Mouse (Mus musculus): ENCODE measurements around the gene Gm49601.

Gm49601 gene

DNA sequence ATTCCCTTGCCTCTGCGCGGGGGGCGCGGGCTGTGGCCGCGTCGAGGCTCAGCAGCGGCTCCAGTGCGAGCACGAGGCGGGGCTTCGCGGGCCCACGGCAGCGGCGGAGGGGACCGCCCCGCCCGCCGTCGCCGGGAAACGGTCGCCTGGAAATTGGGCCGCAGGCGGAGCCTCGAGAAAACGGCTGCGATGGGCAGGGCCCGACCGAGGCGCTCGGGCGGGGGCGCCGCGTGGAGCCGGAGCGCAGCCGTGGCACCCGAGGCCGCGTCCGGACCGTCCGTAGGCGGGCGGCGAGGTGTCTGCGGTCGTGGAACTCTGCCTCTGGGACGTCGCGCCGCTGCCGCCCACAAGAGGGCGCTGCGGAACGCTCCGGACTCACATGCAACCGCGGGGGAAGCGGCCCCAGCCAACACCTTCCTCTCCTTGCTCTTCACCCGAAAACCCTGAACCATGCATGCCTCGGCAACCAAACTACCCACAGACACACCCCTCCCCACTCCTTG, at the start of gene Gm49601:
Gm49601 (minus strand) TSS at position 52 of the 503 bp plus-strand sequence.
- DNase-seq (ENCODE audit: low spot score in 2 of 2) = peak; percentile 80 to 91

DNA sequence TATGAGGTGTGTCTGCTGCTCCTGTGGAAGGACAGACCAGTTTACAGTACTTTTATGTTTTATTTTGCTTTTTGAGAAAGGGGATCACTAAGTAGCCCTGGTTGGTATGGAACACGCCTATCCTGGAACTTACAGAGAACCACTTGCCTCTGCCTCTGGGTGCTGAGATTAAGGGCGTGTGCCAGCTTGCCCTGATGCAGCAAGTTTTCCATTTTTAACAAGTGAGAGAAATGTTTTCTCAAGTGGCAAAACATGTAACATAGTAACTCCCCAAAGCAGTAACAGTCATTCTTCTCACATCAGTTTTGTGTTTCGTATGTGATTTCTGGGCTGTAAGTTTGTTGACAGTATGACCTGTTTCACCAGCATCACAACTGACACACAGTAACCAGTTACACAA, 46.8 kb upstream of the Gm49601 start:
- no peak for DNase-seq (ENCODE audit: low spot score in 2 of 2)

DNA sequence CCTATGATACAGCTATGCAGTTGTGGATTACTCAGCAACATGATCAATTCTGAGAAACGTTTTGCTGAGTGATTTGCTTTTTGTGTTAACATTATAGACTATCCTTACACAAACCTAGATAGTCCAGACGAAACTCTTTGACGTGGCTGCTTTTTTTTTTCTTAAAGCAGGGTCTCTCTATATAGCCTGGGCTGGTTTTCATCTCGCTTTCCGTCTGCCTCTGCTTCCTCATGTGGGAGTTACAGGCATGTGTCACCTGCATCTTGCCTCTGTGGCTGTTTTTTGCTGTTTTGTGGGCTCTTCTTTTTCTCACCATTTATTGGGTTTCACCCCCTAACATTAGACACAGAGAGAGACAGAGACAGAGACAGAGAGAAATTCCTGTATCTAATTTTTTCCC, 45.8 kb upstream of the Gm49601 start:
- no peak for DNase-seq (ENCODE audit: low spot score in 2 of 2)

DNA sequence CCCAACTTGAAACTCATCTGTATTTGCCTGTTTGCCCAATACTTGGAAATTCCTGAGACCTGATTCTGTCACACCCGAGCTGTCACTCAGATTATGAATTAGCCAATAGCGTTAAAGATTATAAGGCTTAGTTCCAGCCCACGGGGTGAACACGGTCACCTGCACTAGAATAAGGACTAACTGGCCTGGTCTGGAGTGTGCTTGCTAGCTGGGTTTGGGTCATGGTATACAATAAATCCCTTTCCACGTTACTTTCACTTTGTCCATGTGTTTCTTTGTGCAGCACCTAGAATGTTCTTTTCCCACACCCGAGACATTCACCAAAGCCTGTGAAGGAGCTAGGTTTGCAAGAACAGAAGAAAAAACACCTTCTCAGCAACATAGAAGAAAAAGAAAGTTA, 43.7 kb upstream of the Gm49601 start:
- no peak for DNase-seq (ENCODE audit: low spot score in 2 of 2)

DNA sequence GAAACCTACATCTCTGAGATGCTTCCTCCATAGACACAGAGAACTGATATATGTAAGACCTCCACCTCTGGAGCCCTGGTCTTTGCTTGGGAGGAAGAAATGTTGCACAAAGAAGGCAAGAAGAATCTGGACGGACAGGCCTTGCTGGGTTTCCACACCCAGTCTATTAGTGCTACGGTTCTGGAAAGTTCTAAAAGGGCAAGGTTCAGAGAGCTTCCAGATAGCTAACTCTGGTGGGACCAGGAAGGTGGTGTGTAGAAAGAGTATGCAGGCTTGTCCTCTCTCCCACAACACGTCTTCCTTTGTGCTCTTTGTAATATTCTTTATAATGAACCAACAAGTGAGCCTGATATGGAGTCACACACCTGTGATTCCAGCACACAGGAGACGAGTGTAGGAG, 32.4 kb upstream of the Gm49601 start:
- no peak for DNase-seq (ENCODE audit: low spot score in 2 of 2)

DNA sequence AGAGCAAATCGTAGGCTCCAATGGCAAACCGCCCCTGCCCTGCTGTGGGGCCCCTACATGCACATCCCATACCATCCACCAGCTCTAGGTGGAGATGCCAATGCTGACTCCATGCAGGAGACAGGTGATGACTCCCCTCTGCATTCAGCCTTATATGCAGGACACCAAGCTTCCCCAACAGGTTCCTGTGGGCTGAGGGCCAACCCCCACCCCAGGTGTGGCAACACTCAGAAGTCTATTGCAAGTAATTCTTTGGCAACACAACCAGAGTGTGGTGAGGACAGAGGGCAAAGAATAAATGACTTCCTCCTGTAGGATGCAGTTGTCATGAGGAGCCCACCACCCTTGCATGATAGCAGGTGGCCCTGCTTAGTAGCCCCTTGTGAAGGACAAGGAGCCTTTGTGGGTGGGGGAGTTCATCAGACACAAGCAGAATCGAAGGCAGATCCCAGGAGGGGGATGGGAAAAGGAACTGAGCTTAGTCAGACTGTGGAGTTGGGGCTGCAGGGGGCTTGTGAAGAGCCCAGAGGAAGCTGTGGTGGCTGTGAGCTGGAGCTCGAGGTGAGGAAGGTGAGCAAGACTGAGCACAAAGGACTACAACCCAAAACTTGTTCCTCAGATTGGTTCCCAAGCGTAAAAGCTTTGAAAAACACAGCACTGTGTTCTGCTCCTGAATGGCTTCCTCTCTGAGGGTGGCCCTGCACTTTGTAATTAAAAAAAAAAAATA, 29.3 kb upstream of the Gm49601 start:
- no peak for DNase-seq (ENCODE audit: low spot score in 2 of 2)

DNA sequence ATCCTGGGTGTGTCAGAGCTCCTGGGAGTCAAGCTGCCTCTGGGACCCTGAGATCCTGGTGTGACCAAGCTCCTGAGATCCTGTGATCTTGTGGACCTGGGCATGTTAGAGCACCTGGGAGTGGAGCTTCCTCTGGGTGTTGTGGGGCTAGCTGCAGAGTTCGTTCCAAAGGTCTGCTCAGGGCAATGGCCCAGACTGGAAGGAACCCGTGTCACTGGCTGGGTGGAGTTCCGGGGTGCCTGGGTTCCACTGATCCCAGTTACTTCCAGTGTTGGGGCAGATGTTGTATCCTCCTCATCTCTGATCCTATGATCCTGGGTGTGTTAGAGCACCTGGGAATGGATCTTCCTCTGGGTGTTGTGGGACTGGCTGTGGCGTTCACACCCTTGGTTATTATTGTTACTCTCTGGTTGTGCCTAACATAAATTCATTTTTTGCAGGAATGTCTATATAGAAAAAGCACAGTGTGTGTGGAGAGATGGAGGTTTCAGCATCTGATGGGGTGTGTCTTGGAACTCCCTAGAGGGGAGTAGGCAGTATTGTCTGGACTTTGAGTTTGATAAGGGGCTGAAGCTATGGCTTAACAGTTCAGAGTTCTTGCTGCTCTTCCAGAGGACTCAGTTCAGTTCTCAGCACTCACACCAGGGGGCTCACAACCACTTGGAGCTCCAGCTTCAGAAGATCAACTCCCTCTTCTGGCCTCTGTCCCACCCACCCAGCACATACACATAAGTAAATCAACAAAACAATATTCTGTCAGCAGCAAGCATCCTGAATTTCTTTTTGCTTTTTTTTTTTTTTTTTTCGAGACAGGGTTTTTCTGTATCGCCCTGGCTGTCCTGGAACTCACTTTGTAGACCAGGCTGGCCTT, 27.3 kb upstream of the Gm49601 start:
- no peak for DNase-seq (ENCODE audit: low spot score in 2 of 2)

DNA sequence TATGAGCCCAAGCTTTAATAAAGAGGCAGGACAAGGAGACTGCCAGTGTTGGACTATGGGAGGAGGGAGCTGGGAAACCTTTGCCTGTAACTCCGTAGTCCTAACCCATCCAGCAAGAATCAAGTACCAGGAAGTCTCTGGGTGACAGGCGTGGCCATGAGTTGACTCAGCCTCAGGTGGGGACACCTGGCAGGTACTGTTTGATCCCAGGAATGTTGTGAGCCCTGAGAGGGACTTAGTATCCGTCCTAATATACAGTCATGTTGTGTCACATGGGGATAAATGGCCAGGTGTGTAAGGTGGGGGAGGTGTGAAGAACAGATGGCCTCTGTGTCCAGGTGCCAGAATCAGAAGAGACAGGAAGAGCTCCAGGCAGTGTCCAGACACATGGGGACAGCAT, 22.9 kb upstream of the Gm49601 start:
- no peak for DNase-seq (ENCODE audit: low spot score in 2 of 2)

DNA sequence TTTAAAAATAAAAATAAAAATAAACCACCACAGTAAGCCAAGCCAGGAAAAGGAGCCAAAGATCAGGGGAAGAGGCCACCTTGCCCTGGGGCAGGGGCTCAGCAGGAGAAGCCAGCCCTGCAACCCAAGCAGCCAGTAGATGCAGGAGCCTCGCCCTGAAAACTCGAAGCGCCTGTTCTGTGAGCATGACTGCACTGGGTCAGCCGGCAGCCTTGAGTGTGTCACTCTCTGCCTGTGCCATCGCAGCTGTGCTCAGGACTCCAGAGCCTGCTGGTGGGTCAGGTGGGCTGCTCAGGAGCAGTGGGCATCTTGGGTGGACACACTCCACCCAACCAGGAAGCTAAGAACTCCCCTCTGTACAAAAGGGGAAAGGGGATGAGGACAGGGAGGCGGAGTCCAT, 19.1 kb upstream of the Gm49601 start:
- no peak for DNase-seq (ENCODE audit: low spot score in 2 of 2)

DNA sequence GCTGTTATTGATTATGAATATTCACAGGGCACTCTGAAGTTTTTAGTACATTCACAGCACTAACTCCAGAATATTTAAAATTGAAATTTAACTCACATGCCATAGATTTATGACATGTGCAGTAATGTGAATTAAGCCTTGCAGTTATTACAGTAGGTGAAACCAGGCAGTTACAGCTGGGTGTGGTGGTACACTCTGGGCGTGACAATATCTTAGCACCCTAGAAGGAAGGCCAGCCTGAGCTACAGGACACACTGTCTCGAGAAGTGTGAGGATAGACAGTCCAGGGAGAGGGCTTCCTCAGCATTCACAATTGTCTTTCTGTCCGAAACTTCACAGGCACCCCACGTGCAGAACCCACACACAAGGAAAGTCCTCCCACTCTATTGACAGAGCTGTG, 18.3 kb upstream of the Gm49601 start:
- no peak for DNase-seq (ENCODE audit: low spot score in 2 of 2)

DNA sequence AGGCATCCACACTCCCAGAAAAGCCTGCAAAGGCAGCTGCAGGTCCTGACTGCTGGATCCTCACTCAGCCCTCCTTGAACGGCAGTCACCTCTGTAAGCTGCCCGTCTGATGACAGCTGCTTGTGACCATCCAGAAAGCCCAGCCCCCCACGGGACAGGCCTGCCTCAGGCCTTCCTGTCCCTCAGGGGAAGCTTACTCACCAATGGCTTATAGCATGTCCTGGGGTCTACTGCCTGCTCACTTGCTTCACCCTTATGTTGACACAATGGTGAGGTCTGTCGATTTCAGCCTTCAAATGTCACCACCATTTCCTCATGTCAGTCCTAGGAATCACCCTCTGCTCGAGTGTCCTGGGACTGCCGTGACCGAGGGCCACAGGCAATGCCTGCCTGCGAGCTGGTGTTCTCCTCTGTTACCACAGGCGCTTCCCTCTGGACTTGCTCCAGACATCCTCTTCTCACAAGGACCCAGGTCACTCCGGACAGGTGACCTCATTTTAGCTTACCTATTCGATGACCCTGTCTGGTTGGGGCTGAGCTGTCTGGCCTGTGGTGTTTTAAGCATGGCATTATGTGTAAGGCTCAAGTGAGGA, 17.3 kb upstream of the Gm49601 start:
- DNase-seq (ENCODE audit: low spot score in 2 of 2) = no peak

DNA sequence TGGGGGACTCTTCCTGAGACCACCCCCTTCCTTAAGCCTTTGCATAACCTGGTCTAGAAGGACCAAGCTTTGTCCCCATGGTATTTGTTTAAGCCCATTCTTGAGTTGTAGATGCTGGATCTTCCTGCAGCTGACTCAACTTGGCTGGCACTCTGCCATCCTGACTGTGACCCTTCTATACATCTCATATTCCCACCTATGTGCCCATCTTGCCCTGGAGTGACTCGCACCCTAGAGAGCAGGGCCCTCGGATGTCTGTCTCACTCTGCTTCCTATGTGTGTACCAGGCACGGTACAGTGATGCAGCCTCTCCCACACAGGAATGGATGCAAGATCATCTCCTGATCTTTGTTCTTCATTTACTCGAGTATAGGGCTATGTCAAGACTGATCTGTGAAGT, 16.7 kb upstream of the Gm49601 start:
- no peak for DNase-seq (ENCODE audit: low spot score in 2 of 2)

DNA sequence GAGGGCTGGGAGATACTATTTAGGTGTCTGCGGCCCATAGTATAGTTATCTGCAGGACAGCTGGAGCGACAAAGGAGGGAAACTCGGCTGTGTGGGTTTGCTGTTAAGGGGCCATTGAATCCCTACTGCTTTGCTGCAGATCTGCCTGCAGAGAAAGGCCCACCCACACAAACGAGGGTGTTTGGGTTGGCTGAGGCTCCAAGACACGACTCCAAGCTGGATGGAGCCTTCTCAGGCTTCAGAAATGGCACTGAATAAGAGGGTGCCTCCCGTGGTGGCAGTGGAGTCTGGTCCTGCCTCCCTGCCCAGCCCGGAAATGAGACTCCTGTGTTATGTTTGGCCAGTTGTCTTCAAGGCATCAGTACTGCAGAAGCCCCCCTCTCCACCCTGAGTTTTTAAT, 16.1 kb upstream of the Gm49601 start:
- DNase-seq (ENCODE audit: low spot score in 2 of 2) = peak; percentile 51 to 59

DNA sequence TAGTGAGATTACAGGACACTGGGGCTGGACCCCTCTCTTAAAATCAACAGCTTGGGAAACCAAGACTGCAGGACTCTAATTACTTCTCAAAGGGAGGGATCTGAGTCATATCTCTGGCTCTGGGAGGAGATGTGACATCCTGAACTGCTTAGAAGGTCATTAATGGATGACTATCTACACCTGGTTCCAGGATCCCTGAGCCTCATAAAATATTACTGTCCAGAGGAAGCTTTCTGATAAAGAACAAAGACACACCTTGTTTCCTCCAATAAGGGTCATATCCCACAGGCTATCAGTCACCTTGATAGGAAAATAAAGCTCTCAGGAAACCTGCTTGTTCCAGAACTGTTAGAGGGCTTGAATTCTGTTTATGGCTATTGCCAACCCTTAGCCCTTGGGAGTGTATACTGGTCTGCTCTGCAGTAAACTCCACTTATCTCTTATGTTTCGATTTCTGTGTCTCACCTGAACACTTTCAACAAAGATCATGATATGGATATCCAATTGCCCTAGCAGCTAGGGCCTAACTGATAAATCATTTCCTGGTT, 13.2 kb upstream of the Gm49601 start:
- no peak for DNase-seq (ENCODE audit: low spot score in 2 of 2)

DNA sequence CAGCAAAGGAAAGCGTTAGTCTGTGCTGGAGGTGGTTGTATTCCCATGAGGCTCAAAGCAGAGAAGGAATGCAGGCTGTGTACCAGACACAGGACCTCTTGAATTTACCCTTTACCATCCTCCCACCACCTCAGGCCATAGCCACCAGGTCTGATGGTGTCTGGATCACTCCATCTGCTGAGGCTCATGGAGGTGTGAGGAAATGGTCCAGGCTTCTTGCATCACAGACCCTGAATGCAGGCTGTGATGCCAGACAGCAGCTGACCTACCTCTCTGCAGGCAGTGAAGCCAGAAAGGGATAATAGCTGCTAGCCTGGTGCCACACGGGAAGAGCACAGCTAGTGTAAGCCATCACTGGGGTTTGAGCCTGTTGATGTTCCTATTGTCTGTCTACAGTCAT, 12.2 kb upstream of the Gm49601 start:
- DNase-seq (ENCODE audit: low spot score in 2 of 2) = no peak

DNA sequence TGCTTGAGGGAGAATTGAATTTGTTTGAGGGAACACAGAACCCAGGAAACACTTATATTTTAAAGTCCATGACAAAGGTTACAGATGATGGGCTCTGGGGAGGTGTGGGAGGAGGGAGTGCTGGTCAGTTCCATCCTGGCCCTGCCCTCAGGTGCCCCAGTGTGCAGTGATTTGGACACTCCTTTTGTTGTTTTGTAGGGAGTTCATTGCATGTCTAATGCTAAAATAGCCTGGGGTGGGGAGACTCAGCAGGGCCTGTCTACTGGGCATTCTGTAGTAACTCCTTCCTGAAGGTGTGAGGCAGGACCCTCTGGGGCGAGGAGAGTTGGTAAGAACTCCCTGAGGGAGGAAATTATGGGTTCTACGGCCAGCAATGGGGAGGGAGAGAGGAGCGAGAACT, 10.6 kb upstream of the Gm49601 start:
- no peak for DNase-seq (ENCODE audit: low spot score in 2 of 2)

DNA sequence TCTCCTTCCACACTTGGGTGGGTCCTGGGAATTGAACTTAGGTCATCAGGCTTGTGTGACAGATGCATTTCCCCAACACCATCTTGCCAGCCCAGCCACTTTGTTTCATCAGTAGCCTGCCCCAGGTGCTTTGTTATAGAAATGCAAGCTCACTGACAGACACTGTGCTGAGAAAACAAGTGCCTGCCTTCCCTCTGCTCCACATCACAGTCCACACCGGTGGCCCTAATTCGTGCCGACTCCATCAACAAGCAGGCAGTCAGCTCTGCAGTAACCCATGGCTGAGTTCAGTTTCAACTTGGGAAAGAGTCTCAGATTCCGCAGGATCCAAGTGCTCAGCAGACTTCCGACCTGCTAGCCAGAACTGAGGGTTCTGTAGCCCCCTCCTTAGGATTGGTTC, 10.2 kb upstream of the Gm49601 start:
- no peak for DNase-seq (ENCODE audit: low spot score in 2 of 2)

DNA sequence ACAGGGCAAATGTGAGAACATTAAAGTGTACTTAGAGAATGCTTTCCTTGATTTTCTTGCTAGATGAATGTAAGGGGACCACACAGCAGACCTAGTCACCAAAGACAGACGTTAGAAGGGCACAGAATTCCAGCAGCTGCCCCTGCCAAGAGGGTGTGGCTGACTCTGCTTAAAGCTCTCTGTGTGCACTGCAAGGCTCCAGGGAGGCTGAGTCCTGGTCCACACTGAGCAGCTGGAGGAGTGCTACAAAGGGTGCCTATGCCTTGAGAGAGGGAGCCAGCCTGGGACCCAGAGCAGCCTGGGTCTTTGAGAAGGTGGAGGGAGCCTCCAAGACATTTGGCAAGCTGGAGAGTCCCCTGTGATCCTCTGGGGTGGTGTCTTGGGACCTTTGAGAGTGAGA, 7.1 kb upstream of the Gm49601 start:
- no peak for DNase-seq (ENCODE audit: low spot score in 2 of 2)

DNA sequence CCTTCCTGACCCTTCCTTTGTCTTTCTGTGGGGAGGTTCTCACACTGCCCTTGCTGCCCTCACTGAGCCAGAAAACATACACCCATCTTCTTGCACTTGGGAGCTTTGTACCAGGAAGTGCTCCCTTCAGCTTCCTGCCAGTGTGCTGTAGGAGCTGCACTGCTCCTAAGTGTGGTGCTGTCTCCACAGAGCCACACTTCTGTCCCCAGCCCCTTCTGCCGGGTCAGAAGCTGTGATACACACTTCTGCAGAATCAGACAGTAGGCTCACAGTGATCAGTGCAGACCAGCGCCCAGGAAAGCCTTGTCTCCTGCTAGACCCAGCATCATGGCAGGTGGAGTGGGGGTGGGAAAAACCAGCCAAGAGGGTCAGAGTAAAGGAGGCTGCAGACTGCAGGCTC, 6.6 kb upstream of the Gm49601 start:
- no peak for DNase-seq (ENCODE audit: low spot score in 2 of 2)

DNA sequence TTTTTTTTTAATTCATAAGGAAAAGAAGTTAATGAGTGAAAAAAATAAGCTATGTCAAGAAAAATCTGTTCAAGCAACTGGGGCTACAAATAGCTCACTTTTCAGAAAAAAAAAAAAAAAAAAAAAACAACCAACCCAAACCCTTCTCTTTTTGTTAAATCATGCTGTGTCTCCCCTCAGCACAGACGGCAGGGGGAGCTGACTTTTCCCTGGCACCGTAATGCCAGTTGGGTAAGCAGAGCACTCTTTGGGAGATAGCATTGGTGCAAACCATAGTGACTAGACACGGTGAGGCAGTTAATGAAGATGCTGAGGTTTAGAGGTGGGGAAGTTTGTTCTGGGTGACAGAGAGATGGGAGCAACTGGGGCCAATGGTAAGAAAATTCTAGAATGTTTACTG, 5.8 kb upstream of the Gm49601 start:
- DNase-seq (ENCODE audit: low spot score in 2 of 2) = peak in 1 of 2 experiments; percentile 62

DNA sequence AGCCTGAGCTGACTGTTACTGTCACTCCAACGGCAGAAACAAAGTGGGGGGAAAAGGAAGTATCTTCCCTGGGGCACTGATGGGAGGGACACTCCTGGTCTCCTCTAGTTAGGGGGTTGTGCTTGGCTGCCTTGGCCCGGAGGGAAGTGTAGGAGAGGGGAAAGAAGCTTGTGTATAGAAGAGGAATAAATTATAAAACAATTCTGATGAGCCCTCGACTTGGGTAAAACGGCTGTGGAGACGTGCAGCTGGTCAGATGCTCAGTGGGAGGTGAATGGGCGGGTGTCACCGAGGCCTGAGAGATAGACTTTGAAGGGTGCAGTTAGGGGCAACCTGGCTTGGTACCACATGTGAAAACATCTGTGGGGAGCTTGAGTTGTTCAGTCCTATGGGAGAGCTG, 4.9 kb upstream of the Gm49601 start:
- DNase-seq (ENCODE audit: low spot score in 2 of 2) = no peak

DNA sequence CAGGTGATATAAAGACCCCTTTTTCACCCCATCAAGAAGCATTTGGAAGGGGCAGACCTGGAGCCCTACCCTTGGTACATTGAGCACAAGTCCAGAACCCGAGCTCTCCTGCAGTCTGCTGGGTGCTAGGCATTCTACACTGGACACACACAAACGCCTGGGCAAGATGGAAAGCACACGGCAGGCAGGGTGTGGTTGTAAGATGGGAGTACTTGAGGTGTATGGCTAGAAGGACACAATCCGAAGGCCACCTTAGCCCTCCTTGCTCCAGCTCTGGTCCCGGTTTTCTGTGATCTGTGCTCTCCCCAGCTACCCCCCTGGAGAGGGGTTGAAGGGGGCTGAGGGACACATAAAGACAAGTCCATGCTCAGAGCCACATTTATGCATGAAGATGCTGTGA, 4.1 kb upstream of the Gm49601 start:
- DNase-seq (ENCODE audit: low spot score in 2 of 2) = no peak

Measured in right cerebral cortex, adult 2 months (tissue).